Mouse (Mus musculus) stomach, adult 2 months (tissue): ENCODE measurements around the gene Resp18. TPM values are rescaled to one million over a fixed set of nuclear protein-coding genes. Genes with fewer than 3 reads are reported as not detected.

Source experiments
- polyA plus RNA-seq: library from polyadenylated mRNA; depleted of rRNA; stranded (reverse); fragments of >200 nt; gene quantifications from 2 replicates; pipeline ENCODE4 v1.2.3, GENCODE M21; 2012; rRNA removed

Resp18 gene
- polyA plus RNA-seq: 7.9 and 12.7 TPM in 2 replicates

DNA sequence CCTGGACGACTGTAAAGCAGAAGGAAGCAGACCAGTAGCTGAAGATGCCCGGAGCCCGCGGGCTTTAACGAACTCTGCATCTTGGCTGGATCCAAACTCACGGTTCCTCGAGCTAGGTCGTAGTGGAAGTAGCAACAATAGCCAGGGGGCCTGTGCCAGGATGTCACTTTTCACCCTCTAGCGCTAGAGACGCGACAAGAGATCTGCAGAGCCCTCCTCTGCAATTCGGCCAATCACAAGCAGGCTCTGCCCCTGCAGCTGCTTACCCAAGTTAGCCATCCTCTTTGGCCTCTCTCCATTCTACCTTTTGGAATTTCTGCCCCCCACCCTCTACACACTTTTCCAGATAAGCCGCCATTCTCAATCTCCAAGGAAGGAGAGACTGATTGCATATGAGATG lies at the start of gene Resp18:
Resp18 (minus strand) TSS at position 188 of the 400 bp plus-strand sequence.

DNA sequence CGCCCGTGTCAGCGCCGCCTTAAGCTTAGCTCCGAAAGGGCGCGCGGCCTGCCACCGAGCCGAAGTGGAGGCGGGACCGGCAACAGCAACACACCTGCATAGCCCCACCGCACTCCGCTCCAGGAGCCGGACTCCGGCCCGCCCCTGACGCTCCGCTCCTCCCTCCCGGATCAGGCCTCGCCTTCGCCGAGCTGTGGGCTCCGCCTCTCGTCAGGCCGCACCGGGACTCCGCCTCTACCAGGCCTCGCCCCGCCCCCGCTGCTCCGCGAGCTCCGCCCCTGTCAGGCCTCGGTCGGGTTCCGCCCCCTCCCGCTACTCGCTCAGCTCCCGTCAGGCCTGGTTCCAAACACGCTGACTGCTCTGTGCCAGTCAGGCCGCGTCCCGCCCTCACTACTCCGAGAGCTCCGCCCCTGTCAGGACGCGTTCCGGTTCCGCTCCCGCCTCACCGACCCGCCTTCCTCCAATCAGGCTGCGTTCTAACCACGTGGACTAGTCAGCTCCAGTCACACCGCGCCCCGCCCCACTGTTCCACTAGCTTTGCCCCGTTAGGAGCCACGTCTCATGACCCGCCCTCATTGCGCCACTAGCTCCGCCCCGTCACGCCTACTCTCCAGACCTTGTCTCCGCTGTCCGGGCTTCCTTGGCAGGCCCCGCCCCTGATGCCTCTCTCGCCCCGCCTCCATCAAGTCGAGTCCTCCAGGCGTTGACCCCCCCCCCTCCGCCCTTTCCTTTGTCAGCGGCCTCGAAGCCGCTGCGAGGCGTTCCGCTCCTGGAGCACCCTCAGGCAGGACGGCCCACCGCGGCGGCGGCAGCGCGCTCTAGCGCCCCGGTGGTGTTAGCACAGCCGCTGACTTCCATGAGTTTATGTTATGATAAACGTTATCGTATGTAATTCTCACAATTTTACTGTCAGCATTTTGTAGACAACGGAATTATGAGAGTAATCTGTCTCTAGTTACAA lies 39.3 kb upstream of the Resp18 start, which contains the start of gene Dnpep:
Dnpep (minus strand) TSS at position 750 of the 961 bp plus-strand sequence.

DNA sequence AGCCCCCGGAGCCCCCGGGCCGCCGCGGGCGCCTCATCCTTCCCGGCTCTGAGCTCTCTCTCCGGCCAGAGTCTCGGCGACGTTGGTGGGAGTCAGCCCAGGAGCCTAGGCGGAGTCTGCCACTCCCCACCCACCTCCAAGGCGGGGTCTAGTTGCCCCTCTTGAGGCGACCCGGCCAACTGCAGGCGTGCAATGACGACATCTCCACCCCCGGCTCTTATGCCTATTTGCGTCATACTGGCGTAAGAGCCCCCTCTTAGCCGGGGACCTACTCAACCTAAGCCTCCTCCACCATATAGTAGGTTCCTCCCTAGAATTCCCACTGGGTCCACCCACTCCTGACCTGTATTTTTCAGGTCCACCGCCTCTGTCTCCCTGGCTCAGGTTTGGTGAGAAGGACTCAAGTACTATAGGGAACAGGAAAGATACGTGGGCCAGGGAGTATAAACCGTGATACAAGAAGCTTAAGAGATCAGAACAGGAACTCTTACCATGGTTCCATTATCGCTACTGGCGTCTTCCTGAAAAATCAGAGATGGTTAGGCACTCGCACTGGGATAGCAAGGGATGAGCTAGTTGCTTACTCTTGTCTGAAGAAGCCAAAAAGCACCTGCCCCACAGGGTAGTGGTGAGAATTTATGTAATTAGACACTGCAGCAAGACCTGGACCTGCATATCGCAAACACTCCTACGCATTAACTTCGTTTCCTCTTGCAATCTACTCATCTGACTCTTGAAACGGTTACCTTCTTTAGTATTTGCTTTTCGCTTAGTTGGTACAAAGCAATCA lies 13.9 kb downstream of the Resp18 start, which contains the start of gene Ptprn:
Ptprn (minus strand) TSS at position 412 of the 790 bp plus-strand sequence.

DNA sequence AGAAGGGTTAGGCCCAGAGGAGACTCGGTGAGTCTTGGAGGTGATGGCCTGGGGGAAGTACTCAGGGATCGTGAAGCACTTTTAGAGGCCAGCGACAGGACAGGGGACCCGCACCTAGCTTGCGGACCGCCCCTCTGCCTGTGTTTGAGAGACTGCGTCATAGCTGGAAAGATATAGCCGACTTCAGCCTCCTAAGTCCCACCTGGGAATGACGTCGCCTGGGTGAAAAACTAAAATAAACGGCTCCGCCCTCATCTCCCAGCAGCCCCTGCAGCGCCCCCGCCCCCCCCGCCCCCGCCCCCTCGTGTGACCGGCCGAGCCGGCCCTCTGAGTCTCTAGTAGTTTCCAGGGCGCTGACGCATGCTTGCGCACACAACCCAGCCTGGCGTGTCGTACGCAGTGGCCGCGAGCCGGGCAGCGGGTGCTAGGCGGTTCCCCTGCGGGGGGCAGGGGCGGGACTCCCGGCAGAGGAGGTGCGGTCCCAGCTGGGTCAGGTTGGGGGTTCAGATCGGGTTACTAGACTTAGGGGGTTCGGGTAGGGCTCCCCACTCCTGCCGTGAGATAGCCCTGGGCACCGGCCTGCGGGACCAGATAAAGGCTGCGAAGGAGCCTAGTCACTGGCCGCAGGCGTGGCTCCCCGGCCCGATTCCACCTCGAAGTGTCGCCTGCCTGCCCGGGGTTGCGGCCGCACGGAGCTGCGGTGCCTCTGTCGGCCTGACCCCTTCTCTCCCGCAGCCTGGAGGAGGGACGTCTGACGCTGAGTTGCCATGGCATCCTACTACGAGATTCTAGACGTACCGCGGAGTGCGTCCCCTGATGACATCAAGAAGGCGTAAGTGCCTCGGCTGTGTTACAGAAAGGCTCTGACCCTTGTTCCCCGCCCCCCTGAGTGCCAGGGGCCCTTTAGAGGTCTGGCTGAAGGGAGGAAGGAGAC lies 41.8 kb downstream of the Resp18 start, which contains the start of gene Dnajb2:
Dnajb2 (plus strand) TSS at position 290 of the 934 bp plus-strand sequence.

DNA sequence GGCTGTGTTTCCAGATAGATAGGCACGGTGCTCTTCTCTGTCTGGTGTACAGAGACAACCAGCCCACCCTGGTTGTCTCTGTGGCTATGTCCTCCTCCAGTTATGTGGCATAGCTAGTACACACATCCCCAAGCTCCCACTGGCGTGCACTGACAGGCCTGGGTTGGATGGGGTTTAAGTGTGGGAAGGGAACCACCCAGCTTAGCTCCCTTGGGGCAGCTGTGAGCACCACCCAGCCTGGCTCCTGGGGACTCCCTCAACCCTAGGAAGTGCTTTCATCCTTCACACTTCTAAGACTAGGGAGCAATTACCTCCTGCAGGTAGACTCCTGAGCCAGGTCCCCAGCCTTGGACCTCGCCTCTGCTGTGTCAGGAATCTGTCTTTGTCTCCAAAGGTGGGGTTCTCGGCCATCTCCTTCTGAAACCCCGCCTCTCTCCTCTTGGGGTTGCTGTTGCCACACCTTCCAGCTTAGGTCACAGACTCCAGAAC lies 46.5 kb downstream of the Resp18 start, which contains the start of gene A630095N17Rik:
A630095N17Rik (minus strand) TSS at position 439 of the 489 bp plus-strand sequence.

Other genes starting within 250 kb of the Resp18 start
- gene Nhej1, start 153.2 kb downstream of the Resp18 start, polyA plus RNA-seq: 1.4 and 1.6 TPM in 2 replicates
- 9.6 and 9.8 TPM in 2 replicates for gene Slc23a3, start 144.5 kb downstream of the Resp18 start, polyA plus RNA-seq
- 31.3 and 32.1 TPM in 2 replicates for gene Cnppd1, start 135.7 kb downstream of the Resp18 start, polyA plus RNA-seq
- gene Retreg2, start 135.6 kb downstream of the Resp18 start, polyA plus RNA-seq: 47.6 and 50.4 TPM in 2 replicates
- gene Zfand2b, start 109.8 kb downstream of the Resp18 start, polyA plus RNA-seq: 44.4 and 49.7 TPM in 2 replicates
- gene Abcb6, start 98.0 kb downstream of the Resp18 start, polyA plus RNA-seq: 21.4 and 25.5 TPM in 2 replicates
- gene Ankzf1, start 86.3 kb downstream of the Resp18 start, polyA plus RNA-seq: 6.0 and 8.2 TPM in 2 replicates
- gene Atg9a, start 86.2 kb downstream of the Resp18 start, polyA plus RNA-seq: 38.9 TPM in 2 replicates
- 1.3 and 1.7 TPM in 2 replicates for gene Glb1l, start 67.6 kb downstream of the Resp18 start, polyA plus RNA-seq
- gene Stk16, start 67.6 kb downstream of the Resp18 start, polyA plus RNA-seq: 117 and 123 TPM in 2 replicates
- gene Tuba4a, start 58.5 kb downstream of the Resp18 start, polyA plus RNA-seq: 127 and 134 TPM in 2 replicates
- not detected in 2 replicates for gene A630095N17Rik, start 46.3 kb downstream of the Resp18 start, polyA plus RNA-seq
- gene Dnajb2, start 42.0 kb downstream of the Resp18 start, polyA plus RNA-seq: 21.5 and 25.7 TPM in 2 replicates
- 4.7 and 4.9 TPM in 2 replicates for gene Ptprn, start 13.9 kb downstream of the Resp18 start, polyA plus RNA-seq
- 66.8 and 78.7 TPM in 2 replicates for gene Dnpep, start 39.6 kb upstream of the Resp18 start, polyA plus RNA-seq
- gene Des, start 81.9 kb upstream of the Resp18 start, polyA plus RNA-seq: 377 and 872 TPM in 2 replicates
- gene Speg, start 96.9 kb upstream of the Resp18 start, polyA plus RNA-seq: 59.2 and 90.1 TPM in 2 replicates
- gene Gmppa, start 157.5 kb upstream of the Resp18 start, polyA plus RNA-seq: 121 and 122 TPM in 2 replicates
- gene Asic4, start 172.0 kb upstream of the Resp18 start, polyA plus RNA-seq: 0.06 TPM in 1 of 2 replicates, not detected in the other
- 37.4 and 49.4 TPM in 2 replicates for gene Chpf, start 200.9 kb upstream of the Resp18 start, polyA plus RNA-seq
- gene Tmem198, start 201.1 kb upstream of the Resp18 start, polyA plus RNA-seq: 3.0 and 4.2 TPM in 2 replicates
- gene Obsl1, start 228.0 kb upstream of the Resp18 start, polyA plus RNA-seq: 9.1 and 9.2 TPM in 2 replicates
- gene Inha, start 228.7 kb upstream of the Resp18 start, polyA plus RNA-seq: 9.5 and 12.1 TPM in 2 replicates
- 11.0 and 17.0 TPM in 2 replicates for gene Stk11ip, start 243.1 kb upstream of the Resp18 start, polyA plus RNA-seq